Mouse (Mus musculus) naive thymus-derived CD4-positive, alpha-beta T cell, adult 2 months (primary cell): ENCODE results near the gene Macrod1.
A peak's percentile ranks its signal among the peaks of the same experiment; 100 is the strongest.

ENCODE experiments used
- DNase-seq: peaks from one replicate; pipeline ENCODE4 v3.0.0-alpha.2; 2011; ENCODE audit warnings: low read depth

The Macrod1 gene

DNA sequence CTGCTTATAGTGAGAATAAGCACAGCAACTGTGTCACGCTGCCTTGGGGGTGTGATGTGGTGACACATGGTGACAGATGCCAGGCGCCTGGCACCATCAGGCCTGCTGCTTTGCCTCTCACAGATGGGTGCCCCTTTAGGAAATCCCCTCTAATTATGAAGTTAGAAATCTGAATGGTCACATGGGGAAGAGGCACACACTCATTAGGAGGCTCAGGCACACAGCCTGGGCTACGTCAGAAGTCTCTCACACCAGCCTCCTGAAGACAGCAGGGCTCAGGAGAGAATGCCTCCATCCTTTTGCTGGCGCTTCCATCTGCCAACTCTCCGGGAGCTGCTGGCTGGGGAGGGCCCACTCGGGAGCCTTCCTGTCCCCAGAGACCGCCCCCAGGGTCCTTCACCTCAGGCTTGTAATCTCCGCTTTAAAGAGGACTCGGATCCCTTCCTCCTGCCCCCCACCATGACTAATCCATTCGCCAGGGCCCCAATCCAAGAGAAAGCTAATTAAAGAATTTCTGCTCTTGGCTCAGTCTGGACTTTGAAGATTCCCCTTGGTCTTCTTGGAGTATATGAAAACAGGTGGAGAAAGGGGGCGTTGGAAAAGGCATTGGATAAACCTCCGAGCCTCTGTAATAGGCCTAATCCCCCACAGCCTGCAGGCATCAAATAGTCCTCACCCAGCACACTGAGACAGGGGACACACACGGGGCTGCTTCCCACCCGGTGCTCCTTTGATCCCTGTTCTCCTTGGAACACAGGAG, 26.6 kb downstream of the Macrod1 start:
- no peak for DNase-seq

DNA sequence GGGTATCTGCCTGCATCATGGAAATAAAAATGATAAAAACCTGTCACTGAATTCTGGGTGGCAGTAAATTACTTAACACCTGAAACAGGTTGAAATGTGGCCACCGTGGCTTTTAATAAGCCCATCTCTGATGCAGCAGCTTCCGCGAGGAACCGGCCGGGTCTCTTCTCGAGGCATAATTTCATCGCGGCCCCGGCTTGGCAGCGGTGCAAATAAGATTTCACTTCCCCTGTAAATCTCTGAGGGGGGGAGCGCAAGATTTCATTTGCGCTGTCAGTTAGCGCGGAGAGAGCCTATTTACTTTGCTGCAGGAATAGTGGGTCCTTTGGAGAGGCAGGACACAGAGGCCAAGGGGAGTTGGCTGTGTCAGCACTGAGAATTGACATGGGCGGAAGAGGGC, 28.1 kb downstream of the Macrod1 start:
- DNase-seq, result no peak

DNA sequence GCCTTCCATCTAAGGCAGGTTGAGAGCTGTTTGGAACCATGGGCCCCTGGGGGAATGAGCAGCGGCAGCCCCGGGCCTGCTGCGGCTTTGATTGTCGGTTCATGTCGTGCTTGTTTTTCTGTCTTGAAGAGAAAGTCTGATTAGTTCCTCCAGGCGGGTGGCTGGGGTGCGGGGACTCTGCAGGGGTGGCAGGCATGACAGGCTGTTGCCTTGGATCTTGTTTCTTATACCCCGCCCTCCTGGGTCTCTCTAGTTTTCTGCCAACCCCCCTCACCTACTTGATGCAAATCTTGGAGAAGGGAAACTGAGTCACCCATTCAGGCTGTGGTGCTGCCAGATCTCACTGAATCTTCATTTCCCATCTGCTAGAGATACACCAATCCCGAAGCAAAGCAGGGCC, 31.9 kb downstream of the Macrod1 start:
- no peak for DNase-seq

DNA sequence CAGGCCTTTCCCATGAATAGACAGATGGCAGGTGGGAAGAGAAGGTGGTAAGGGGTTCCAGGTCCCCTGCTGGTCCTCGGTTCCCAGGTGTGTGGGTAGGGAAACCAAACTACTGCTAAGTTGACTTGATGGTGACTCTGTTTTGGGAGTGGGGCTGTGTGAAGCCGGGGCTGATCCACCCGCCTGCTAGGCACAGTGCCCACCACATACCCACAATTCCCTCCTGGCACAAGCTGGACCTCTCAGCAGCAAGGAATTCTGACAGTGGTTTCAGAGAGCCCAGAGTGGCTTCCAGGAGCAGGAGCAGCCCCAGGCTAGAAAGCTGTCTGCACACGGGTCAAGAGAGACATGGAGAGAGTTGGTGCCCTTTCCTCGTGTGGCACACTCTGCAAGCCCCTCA, 32.4 kb downstream of the Macrod1 start:
- no peak for DNase-seq

DNA sequence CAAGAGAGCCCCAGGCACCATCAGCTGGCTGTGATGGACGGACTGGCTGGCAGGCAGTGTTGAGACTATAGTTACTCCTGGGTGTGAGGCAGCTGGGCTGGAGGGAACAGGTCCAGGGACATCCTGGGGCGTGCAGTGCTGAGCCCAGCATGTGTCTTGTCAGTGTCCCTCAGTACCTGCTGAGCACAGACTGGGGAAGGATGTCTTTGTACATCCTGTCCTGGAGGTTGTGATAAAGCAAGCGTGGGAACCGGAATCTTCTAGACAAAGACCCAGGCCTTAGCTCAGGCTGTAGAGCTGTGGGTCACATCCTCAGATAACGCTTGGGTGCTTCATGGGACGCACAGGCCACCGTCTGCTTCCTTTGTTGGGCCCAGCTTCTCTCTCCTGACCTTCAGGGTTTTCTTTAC, 33.2 kb downstream of the Macrod1 start:
- DNase-seq, result no peak

DNA sequence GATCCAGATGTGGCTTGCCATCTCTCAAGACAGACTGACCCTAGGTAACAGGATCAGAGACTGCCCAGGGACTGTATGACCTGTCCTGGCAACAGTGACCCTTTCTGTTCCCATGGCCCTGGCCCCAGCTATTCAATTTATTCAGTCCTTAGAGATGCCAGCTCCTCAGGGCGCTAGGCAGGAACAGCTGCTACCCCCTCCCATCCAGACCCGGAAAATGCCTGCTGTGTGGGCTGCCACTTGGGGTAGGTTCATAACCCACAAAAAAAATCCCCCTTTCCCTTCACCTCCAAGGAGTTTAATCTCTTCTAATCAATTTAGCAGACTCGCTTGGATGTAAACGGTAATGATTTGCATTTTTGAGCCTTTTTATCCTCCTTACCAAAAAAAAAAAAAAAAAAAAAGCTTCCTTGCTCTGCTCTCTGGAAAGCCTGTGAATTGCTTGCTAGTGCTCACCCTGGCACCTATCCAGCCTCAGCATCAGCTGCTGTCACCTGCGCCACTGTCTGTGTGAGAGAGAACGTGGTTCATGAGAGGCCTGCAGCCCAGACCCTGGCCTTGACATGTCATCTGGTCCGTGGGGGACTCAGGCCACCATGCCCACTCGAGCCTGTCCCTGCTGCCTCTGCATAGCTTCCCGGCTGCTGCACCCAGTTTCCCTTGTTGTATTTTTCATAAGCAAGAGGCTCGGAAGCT, 33.9 kb downstream of the Macrod1 start:
- DNase-seq, result no peak

DNA sequence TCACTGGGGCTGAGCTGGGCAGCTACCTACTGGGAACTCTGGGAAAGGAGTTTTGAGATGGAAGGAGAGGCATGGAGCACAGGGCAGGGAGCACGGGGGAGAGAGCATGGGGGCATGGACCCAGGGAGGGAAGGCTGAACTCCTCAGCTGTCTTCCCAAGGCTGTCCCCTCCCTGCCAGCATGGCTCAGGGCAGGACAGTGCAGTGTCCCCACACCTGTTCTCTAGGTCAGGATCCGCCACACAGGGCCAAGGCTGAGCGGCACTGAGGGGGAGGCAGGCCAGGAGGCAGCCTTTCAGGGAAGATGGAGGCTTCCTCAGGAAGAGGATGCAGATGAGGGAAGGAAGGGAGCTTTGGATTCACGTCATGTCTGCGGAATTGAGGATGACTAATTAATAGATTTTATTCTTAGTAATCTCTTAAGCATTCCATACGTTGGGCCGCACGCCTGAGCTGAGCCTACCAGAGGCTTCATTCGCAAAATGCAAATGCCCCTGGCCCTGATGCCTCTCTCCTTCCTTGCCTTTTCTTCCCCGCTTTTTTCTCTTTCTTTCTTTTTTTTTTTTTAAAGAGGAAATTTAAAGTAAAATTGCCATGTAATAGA, 34.9 kb downstream of the Macrod1 start:
- DNase-seq, result no peak

DNA sequence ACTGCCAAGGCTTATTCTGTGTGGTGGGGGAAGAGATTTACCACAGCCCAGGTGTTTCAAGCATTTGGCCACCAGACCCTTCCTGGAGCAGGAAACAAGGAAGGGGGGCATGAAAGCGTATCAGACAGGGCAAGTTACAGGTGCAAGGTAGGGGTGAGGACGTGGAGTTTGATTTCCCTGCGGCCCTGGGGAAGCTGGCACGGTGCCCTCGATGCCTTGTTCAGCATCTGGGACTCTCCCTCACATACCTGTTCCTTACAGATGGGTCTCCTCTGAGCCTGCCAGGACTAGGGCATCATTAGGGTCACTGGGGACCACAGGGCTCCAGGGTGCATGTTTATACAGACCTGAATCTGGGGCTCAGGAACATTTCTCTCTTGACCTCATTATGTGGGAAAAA, 36.1 kb downstream of the Macrod1 start:
- no peak for DNase-seq

DNA sequence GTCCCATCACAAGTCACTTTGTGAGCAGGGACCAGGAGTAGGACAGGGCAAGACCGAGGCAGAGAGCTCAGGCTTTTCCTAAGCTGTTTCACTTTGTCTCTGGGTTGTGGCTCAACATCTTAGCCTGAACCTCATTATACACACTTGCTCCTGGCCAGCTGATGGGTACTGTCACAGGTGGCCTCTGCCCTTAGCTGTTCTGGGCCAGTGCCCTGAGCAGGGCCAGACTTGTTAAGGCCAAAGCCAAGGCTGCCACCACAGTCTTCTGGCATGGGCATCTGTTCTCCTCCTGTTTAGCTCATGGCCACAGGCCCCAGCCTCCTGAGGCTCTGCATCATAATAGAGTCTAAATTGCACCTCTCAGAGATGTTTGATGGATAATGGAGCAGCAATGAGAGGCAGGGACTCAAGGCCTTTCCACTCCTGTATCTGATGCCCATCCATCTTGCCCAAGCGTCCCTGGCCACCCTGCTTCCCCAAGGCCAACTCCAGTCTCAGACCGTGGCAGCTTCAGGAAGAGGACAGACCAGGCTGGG, 43.1 kb downstream of the Macrod1 start:
- DNase-seq, result no peak

DNA sequence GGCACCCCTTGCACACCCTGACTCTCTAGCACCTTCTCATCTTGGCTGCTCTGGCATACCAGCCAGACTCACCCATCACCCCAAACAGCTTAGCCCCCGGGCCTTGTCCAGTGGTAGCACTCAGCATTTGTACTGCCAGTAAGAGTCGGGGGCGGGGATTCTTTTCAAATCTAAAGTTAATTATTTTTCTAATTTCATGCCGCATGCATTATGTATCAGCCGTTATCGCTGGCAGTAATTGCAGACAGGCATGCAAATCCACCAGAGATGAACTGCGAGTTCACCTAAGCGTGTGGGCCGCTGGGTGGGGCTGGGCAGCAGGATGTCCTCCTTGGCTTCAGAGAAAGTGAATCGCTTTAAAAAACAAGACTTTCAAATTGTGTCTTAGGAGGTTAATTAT, 45.4 kb downstream of the Macrod1 start:
- no peak for DNase-seq

DNA sequence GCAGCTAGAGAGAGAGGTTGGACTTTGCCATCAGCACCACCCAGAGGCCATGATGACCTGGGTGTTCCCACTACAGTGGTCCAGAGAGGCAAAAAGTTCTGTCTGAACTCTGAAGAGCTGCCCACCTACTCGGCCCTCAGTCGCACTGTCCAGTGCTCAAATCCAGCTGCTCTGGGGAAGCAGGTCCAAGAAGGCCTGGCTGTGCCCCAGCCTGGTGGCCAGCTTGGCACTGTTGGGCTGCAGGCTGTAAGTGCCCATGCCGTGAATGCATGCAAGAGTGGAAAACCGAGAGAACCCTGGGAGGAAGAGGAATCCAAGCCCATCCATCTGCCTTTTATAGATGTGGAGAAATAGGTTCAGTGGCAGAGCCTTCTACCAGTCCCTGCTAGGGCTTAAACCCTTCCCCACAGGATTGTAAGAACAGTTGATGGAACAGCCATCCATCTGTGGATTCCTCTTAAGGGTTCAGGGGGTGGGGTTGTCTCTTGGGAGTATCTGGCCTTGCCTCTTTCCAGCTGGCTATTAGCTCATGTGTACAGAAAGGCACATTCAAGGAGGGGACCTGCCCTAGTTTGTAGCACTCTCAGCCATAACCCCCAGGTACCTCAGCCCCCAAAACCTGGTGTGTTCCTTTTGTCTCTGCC, 46.9 kb downstream of the Macrod1 start:
- DNase-seq, result no peak

DNA sequence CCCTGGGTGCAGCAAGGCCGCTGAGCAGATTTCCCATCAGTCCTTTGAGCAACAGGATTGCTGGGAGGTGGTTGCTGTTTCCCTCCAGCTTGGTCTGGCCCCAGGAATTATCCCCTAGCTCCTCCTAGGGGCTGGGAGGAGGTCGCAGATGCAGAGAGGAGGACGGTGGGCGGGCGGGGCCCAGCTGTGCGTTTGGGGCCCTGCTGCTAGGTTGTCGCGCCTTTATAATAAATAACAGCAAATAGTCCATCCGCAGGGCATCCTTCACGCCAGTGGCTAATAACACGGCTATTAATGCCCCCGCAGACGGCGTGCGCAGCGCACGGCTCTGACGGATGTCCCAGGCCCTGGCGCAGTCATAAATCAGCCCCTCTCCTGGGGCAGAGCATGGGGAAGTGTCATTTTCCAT, 47.4 kb downstream of the Macrod1 start:
- no peak for DNase-seq

DNA sequence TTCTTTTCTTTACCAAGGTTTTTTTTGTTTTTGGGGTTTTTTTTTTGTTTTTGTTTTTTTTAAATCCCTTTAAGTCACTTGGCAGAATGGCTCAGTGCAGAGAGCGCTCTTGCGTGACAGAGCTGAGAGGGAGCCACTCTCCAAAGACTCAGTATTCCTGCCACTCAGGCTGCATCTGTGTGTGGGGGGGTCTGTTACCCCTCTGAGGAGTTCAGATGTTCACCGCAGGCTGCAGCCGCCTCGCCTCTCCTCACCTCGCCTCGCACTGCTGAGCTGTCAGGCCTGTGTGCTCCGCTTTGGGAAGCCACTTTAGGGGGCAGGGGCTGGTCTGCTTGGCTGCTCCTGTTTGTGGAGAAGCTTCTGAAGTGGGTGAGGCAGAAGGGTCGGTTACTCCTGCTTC, 48.9 kb downstream of the Macrod1 start, which contains the start of gene Flrt1:
Flrt1 (minus strand) TSS at position 186 of the 400 bp plus-strand sequence.
- DNase-seq, result no peak

DNA sequence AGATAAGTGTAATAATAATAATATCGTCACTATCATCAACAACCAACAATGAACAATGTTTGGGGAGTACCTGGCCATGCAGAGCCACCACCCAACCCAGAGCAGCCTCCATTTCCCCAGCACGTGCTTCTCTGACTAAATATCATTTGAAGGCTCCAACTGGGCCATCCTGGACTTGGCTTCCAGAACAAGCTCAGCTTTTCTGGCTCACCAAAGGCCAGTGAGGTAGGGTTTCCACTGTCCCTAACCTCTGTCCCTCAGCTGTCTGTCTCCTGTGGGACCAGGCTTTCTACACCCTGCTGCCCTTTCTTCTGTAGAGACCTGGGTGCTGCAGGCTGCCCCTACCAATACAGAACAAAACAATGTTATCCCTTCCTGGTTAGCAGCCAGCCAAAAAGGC, 50.0 kb downstream of the Macrod1 start:
- no peak for DNase-seq

DNA sequence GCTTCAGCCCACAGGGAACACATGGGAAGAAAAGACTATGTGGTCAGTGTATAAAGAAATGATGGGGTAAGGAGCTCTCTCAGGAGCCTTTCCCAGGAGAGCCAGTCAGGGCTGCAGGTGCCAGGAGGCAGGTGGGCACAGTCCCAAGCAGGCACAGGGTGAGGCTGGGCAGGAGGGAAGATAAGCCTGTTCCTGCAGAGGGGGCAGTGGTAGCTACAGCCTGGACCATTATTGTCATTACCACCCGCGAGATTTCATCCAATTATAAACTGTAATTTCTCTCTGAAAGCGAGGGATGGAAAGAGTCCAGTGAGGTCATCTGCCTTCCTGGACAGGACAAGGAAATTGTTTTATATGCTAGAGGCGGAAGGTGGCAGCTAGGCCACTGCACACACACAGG, 50.6 kb downstream of the Macrod1 start:
- no peak for DNase-seq

DNA sequence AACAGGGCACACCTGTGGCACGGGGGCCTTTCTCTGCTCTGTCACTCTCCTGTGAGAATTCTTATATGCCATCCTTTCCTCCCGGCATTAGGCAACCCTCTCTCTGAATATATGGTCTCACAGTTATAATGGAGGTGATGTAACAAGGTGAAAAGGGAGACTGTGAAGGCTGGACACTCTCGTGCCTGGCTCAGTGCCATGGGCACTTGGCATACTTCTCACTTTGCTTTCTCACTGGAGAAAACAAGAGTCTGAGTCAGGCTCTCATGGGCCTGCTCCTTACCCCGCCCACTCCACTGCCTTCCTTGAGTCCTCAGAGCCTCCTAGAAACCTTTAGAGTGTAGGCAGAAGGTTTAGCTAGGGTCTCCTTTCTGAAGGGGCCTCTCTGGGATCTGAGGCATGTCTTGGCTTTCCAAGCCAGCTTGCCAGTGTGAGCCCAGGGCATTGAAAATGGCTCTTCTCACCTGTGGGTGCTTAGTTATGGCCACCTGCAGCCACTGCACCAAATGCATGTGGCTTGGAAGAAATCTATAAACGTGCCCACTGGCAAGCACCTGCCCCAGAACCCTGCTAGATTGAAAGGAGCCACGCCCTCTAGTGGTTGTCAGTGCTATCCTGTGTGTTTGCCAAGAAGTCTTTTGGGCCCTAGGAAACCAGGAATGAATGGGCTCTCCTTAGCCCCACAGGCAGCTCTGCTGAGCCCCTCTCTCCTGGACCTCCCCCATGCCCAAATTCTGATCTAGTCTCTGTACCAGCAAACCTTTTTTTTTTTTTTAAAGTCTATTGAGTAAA, 51.7 kb downstream of the Macrod1 start:
- peak; percentile 55 for DNase-seq

DNA sequence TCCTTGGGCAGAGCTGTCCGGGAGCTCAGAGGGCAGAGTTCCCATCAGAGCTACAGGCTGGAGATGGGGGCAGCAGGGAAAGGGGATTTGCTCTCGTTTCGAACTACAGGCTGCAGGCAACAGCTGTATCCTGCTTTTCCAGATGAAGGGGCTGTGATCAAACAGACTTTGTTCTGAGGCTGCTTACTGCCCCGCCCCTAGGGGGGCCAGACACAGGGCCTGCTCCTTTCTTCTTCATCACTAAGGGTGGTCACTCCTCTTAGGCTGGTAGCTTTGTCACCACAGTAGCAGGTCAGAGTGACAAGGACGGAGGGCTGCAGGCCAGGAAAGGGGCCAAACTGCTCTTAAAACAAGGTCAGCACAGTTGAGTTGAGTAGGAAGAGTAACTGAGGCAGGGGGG, 53.5 kb downstream of the Macrod1 start:
- DNase-seq, result no peak

DNA sequence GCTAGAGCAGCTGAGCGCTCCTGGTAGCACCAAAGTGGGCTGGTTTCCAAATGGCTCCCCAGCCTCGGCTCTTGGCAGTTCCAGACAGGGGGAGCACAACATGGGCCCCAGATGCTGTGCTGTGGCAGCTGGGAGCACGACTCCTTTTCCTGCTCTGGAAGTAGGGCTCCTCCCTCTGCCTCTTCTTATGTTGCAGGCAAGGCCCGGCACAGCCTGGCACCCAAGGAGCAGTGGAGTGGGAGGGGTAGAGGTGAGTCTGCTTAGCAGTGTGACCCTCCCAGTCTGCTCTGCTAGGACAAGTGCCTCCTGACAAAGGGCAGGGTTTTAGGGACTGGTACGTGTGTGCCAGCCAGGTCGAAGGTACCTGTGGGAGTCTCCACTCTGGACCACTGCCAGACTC, 54.3 kb downstream of the Macrod1 start:
- DNase-seq, result no peak

DNA sequence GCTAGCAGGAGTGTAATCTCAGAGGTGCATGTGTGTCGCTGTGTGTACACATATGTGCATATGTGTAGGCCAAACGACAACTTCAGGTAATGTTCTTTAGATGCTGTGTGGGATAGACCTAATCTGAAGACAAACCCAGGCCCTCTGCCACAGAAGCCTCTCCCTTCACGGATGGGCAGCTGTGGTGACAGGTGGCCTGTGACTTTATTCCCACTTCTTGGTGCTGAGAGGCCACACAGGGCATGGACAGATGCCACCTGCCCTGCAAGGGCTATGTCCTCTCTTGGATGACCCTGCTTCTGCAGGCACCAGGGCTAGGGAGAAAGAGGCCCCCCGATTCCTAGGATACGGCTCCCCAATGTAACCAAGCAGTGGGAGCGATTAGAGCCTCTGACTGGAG, 54.7 kb downstream of the Macrod1 start:
- DNase-seq, result no peak

DNA sequence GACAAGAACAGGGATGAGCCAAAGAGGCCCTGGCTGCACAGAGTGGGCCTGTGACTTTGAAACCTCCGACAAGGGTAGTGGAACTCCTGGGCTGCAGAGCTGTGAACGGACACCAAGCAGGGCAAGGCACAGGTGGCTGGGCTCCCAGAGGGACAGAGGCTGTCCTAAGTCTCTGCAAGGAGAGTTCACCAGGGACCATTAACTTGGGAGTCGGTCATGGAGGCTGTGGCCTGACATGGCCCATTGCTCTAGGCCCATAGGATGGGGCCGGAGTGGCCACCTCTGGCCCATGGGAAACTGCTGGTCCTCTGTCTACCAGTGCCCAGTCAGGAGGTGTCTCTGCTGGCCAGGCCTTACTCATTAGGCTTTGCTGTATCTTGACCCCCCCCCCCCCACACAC, 55.1 kb downstream of the Macrod1 start:
- no peak for DNase-seq

DNA sequence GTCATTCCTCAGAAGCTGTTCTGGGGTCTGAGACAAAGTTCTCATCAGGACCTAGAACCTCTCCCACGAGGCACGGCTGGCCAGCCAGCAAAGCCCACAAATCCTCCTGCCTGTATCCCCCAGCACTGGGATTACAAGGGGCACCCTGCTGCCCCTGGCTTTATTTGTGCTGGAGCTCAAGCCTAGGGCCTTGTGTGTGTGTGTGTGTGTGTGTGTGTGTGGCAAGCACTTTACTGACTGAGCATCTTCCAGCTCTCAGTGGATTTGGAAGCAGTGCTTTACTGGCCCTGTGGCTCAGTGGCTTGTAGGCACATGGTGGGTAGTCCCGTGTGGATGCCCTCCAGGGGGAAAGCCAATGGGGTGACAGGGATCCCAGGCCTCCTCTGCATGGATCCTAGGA, 56.0 kb downstream of the Macrod1 start:
- DNase-seq, result no peak

DNA sequence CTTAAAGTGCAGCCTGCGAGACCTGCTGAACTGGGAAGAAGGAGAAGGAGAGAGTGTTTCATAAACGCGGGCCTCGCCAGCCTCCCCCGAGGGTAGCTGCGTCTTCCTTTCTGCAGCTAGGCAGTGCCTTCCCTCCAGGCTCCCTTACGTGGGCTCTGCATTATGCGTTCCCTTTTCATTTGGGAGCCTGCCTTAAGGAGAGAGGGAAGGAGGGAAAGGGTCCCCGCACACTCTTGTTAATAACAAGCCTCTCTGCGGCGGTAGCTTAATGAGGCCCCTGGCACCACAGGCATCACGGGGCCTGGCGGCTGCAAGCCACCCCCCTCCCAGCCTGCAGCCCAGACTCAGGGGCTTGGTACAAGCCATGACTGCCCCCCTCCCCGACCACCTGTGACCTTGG, 57.0 kb downstream of the Macrod1 start:
- DNase-seq, result no peak
